Mouse (Mus musculus) hematopoietic stem cell, adult 5-6 weeks (primary cell): ENCODE data around the gene Glg1. TPM values are rescaled to one million over a fixed set of nuclear protein-coding genes. Genes with fewer than 3 reads are reported as not detected.
"Not testable (repeated sequence)": the region's sequence is repeated elsewhere in the genome, so short reads cannot be mapped to it uniquely, and the experiment has no call there.

ENCODE experiments used
- ATAC-seq, 2 experiments: fragments of 125-278 bp in 1 of 2; replicated peaks in 1 of 2; 2 replicates each; pipeline ENCODE4 v1.8.0; 2016 to 2017; ENCODE audit warnings: inconsistent platforms in 2 of 2, mild to moderate bottlenecking in 2 of 2, moderate number of reproducible peaks in 2 of 2, low read depth in 1 of 2, moderate TSS enrichment in 1 of 2; ENCODE audit not compliant: low FRiP score in 2 of 2, poor library complexity in 2 of 2, severe bottlenecking in 2 of 2, insufficient read depth in 1 of 2, low TSS enrichment in 1 of 2
- total RNA-seq: library from RNA; stranded (forward); fragments of 172-1452, 232-1000 nt; gene quantifications from 2 replicates; pipeline ENCODE4 v1.2.3, GENCODE M21; 2017

The Glg1 gene
- total RNA-seq = 50.0 and 52.4 TPM in 2 replicates

DNA sequence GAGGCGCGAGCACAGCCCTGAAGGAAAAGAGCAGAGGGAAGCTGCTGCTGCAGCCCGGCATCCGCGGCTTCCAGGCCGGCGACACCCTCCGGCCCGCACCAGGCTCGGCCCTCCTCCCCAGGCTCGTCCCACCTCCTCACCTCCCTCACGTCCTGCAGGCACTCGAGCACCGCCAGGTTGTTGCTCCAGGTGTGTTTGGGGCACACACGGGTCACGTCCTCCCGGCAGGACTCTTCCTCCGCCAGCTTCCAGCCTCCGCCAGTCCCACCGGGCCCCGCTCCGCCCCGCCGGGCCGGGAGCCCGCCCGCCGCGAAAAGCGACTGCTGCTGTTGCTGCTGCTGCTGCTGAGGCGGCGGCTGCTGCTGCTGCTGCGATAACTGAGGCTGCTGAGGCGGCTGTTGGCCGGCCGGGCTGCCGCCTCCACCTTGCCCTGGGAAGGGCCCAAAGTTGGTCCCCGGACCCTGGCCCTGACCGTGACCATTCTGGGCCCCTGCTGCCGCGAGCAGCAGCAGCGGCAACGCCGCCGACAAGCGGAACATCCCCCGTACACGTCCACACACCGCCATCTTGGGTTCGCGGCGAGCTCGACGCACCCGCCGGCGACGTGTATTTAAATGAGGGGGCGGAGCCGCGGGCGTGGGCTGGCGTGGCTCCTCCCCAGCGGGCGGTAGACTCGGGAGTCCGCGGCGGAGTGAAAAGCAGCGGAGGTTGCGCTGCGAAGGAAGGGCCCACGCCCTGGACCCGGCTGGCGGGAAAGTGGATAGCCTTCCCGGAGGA lies at the start of gene Glg1:
TSS of gene Glg1 (minus strand) at position 586 of the 777 bp plus-strand sequence.
- ATAC-seq = peak; percentile 89 to 91

- ATAC-seq = no peak
Observed at GRCm38 (mm10) chr8:111305031-111305730, 46.2 kb upstream of the Glg1 start.

DNA sequence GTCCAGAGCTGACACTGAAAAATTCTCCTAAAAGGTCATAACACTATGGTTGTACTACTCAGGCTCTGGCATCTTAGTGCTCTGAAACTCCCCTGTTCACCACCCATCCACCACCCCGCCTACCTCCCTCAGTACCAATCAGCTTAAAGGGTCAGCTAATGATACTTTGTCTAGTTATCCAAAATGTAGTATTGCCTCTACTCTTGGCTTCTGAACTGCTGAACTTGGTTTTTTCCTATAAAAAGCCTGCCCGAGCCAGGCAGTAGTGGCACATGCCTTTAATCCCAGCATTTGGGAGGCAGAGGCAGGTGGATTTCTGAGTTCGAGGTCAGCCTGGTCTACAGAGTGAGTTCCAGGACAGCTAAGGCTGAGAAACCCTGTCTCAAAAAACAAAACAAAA lies 45.3 kb upstream of the Glg1 start:
- ATAC-seq = no peak

- ATAC-seq = not testable (repeated sequence)
Observed at GRCm38 (mm10) chr8:111303076-111303803, 44.2 kb upstream of the Glg1 start.

DNA sequence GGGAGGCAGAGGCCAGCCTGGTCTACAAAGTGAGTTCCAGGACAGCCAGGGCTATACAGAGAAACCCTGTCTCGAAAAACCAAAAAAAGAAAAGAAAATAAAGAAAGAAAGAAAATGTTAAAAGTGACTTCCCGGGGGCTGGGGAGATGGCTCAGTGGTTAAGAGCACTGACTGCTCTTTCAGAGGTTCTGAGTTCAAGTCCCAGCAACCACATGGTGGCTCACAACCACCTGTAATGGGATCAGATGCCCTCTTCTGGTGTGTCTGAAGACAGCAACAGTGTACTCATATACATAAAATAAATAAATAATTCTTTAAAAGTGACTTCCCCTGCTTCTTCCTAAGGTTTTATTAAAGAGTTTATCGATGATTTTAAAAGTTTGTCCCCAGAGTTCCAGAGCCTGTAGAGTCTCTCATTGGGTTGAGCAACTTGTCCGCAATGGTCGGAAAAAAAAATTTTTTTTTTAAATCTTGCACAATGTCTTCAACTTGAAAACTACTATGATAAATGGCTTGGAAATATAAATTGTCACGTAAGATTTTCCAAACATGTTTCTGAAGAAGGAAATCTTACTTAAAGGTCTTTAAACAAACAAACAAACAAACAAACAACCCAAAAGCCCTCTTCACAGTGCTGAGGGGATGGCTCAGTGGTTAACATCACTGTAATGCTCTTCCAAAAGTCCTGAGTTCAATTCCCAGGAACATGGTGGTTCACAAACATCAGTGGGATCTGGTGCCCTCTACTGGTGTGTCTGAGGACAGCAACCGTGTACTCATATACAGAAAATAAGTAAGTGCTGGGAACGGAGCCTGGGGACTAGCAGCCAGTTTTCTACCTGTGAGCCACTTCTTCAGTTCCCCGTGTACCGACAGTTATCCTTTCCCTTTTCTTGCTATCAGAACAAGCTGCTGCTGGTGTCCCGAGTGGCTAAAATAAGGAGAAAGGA lies 41.9 kb upstream of the Glg1 start:
- ATAC-seq = no peak

- ATAC-seq = peak; percentile 98 to 99
Observed at GRCm38 (mm10) chr8:111299821-111300568, 41.0 kb upstream of the Glg1 start, which contains the start of gene Rfwd3. TSS of gene Rfwd3 (minus strand) at chr8:111300222.

GRCm38 (mm10) chr8:111299363-111299820 lies 40.4 kb upstream of the Glg1 start:
- ATAC-seq = peak; percentile 17 to 30

DNA sequence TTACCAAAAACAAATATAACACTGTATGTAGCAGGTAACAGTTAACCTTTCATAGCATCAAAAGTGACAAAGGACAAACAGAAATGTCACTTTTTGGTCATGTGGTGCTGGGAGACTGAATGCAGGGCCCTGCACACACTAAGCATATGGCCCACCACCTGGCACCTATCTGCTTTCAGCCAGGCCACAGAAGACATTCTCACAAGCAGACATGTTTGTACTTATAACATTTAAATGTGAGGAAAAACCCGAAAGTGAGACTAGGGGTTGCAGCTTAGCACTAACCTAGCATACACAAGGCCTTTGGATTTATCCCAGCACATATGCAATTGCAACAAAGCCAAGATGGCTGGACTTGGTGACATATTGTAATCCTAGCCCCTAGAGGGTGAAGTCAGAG lies 39.0 kb upstream of the Glg1 start:
- ATAC-seq = no peak

GRCm38 (mm10) chr8:111291733-111292132 lies 32.7 kb upstream of the Glg1 start:
- no peak for ATAC-seq

- no peak for ATAC-seq
Observed at GRCm38 (mm10) chr8:111290586-111290985, 31.6 kb upstream of the Glg1 start.

- no peak for ATAC-seq
Observed at GRCm38 (mm10) chr8:111285603-111286002, 26.6 kb upstream of the Glg1 start.

- no peak for ATAC-seq
Observed at GRCm38 (mm10) chr8:111282093-111282492, 23.1 kb upstream of the Glg1 start.

DNA sequence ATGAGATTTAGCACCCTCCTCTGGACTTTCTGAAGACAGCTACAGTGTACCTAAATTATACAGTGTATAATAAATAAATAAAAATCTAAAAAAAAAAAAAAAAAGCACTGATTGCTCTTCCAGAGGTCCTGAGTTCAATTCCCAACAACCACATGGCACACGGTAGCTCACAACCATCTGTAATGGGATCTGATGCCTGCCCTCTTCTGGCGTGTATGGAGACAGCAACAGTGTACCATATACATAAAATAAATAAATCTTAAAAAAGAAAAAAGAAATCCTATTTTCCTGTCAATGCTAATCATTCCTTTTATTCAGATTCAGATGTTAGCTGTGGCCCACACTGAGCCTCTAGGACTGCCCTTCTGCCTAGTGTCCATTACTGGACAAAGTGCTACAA lies 9.3 kb upstream of the Glg1 start:
- no peak for ATAC-seq

- not testable (repeated sequence) for ATAC-seq
Observed at GRCm38 (mm10) chr8:111266161-111266560, 7.1 kb upstream of the Glg1 start.

DNA sequence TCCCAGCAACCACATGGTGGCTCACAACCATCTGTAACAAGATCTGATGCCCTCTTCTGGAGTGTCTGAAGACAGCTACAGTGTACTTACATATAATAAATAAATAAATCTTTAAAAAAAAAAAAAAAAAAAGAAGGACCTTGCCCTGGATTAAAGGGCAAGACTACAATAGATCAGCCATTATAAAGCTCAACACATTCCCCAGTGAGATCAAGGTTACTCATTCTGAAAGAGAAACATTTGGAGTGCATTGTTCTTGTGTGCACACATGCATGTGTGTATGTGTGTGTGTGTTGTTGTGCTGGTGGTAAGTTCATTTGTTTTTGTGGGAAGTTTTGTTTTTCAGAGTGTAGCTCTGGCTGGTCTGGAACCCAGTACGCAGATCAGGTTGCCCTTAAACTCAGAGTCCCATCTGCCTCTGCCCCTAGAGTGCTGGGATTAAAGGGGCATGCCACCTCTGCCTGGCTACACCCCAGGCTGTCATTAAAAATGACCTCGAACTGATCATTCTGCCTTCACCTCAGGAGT lies 5.7 kb upstream of the Glg1 start:
- no peak for ATAC-seq

GRCm38 (mm10) chr8:111261981-111262381 lies 3.0 kb upstream of the Glg1 start:
- peak; percentile 30 to 44 for ATAC-seq
